Mouse (Mus musculus) kidney, adult 11 months (tissue): ENCODE data around the gene Ptpre.

ENCODE experiments used
- DNase-seq: peaks from one replicate; pipeline ENCODE4 v3.0.0; 2022

The Ptpre gene

DNA sequence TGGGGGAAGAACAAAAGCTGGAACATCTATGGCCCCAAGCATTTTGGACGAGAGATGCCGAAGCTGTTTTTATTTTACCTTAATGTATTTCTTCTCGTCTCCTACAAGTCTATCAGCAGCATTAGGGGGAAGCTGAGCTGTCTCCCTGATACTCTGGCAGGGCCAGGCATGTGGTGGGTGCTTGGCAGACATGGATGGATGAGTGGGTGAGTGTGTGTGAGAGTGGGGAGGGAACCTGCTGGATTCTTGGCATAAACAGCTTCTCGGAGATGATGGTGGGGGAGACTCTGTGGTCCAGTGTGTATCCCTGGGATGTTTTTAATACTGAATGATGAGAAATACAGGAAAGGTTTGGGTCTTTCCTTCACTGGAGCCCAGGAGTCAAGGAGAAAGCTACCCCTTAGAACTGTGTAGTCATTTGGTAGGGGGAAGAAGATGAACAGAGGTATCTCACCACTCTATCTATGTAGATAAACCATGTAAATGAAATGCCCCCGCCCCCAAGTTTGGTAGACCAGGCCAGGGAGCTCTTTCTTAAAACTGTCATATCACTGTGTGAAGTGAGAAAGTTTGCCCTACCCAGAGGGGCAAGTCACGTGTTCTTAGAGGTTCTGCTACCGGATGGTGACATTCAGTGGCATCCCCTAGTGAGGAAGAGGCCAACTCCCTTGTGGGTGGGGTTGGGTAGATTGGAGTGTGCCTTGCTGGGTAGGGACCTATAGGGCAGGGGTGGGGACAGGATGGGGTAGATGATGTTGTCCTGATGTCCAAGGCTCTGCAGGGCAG lies 43.2 kb downstream of the Ptpre start:
- DNase-seq: no peak

- DNase-seq: no peak
These were observed 43.8 kb downstream of the Ptpre start for GRCm38 (mm10) chr7:135581128-135581527.

DNA sequence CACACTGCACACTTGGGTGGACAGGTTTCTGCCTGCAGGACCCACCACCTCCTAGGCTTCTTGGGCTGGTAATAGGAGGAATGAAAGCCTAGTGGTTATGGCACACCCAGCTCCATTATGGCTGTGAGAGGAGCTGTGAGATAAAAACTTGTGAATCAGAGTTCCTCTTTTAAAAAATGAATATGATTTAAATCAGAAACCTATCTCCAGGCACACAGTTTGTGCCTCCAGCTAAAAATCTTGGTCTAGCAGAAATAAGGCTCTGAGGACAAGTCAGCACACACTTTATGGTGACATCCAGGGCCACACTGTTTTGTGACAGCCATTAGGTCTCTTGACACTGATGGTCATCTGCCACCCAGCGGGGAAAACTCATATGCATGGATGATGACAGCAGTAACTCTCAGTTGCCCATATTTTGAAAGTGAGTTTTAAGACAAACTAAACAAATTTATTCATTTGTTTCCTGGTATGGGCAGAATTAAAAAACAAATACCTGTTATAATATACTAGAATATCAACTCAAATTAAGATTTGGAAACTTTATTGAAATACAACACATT lies 47.9 kb downstream of the Ptpre start:
- no peak for DNase-seq

DNA sequence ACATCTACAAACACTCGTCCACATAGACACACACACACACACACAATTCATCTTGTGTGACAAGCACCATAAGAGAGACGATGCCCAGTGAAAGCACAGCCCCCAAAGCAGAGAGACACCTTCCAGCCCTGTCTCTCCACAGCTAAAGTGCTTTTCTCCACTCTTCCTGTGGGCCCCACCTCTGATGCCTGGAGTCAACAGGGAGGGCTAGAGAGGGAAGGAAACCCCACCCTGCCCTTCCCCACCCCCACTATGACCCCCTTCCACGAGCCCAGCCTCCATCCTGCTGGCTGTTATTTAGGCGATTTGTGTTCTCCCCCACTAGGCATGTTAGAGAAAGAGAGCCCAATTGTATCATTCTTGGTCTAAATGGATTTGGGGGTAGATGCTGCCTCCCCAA lies 49.1 kb downstream of the Ptpre start:
- no peak for DNase-seq

- DNase-seq: no peak
These were observed 50.7 kb downstream of the Ptpre start for GRCm38 (mm10) chr7:135587821-135588575.

GRCm38 (mm10) chr7:135588620-135589309 lies 51.5 kb downstream of the Ptpre start:
- DNase-seq: no peak

GRCm38 (mm10) chr7:135591461-135591860 lies 54.2 kb downstream of the Ptpre start:
- no peak for DNase-seq

GRCm38 (mm10) chr7:135593286-135593685 lies 56.0 kb downstream of the Ptpre start:
- no peak for DNase-seq

GRCm38 (mm10) chr7:135593825-135594224 lies 56.5 kb downstream of the Ptpre start:
- DNase-seq: no peak

DNA sequence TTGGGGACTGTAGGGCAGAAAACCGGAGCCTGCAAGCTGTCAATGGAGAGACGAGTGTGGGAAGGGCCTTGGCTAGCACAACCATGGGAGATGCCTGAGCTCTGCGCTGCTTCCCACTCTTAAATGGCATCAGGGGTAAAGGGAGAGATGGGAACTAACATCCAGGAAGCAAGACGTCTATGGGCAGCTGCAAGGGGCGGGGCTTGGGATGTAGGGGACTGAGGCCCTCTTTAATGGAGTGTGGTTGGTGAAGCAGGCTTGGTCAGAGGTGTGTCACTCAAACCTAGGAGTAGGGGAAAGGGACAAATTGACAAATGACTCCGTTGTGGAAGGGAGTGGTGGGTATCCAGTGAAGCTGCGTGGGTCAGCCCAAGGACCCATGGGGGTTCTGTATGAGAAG lies 57.4 kb downstream of the Ptpre start:
- no peak for DNase-seq

DNA sequence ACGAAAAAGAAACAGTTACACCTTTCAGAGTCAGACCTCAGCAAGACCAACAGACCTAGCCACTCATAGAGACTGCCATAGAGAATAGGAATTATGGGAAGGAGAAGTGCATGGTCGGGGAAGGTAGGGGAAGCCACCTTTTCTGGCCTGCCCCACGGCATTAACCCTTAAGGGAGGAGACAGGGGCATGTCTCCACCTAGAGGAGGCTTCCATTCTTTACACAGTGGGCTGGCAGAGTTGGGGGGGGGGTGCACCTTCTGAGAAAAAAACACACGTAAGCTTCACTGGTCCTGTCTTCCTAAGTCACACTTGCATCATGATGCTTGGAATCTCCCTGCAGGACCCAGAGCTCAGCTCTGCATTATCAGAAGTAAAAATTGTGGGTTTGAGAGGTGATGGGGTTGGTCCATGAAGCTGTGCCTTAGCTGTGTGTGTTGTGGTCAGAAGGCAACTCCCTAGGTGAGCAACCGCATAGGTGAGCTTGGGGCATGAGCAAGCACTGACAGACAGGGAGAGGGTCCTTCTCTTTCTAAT lies 58.4 kb downstream of the Ptpre start:
- no peak for DNase-seq

- DNase-seq: no peak
These were observed 59.7 kb downstream of the Ptpre start for GRCm38 (mm10) chr7:135597006-135597405.

GRCm38 (mm10) chr7:135597604-135598289 lies 60.5 kb downstream of the Ptpre start:
- DNase-seq: peak; percentile 25

DNA sequence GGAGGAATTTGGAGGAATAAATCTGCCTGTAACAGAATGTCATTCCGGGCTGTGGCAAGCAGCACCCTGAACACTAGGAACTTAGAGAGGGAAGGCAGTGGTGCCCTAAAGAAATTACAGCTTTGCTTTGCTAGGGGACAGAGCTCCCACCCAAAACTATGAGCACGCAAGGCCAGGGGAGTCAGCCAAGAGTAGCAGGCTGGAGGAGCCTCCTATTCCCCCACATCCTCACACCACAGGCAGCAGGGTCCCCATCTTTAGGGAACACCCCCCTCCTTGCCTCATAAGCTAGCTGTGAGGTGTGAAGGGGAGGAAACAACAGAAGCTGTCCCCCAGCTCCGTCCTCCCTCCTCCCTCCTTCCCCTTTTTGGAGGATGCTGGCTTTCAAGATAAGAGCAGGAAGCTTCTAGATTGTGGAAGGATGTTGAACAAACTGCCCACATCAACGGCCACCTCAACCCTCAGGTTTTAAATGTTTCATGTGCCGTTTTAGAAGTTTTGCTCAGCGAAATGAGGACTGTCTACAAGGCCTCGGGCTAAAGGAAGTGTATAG lies 61.1 kb downstream of the Ptpre start:
- DNase-seq: no peak

DNA sequence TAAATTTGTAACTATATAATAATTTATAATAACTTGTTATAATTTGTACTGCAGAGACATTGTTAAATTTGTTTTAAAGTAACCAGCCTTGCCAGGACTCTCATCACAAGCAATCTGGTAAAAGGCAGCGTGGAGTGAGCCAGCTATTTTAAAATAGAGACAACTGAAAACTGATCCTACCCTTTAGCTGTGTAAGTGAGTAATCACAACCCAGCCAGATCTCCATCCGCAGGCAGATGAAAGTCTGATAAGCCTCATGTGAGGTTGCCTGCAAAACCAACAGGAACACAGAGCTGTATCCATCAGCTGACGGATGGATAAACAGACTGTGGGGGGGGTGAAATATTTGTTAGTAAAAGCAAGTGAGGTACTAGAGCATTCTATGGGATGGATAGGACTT lies 62.8 kb downstream of the Ptpre start:
- DNase-seq: no peak

DNA sequence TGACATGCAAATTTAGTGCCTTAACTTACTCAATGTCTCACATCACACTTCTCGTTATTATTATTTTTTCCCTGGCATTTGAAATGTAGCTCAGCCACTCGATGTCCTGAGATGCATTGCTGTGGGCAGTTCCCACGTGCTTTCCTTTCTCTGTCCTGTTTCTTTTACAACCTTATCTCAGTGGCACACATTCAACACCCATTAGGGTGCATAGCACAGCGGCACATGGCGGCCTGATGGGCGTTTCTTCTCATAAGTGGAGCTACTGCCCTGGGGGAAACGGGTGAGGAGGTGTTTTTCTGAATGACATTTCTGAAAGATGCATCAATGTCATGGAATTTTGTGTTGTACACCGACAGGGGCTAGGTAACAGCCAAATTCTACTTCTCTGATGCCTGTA lies 64.3 kb downstream of the Ptpre start:
- no peak for DNase-seq

DNA sequence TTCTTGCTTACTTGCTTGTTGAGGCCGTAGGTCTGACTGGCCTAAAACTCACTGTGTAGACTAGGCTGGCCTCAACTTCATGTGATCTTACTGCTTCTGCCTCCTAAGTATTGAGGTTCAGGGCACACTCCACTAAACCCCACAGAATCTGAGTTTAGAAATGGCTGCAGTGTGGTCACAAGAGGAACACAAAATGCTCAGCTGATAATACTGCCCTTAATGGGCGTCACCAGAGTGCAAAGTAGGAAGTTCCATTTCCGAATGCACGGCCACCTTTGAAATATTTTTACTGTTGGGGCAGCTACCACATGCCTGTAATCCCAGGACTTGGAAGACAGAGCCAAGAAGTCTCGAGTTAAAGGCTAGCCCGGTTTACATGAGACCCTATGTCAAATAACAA lies 65.0 kb downstream of the Ptpre start:
- no peak for DNase-seq

DNA sequence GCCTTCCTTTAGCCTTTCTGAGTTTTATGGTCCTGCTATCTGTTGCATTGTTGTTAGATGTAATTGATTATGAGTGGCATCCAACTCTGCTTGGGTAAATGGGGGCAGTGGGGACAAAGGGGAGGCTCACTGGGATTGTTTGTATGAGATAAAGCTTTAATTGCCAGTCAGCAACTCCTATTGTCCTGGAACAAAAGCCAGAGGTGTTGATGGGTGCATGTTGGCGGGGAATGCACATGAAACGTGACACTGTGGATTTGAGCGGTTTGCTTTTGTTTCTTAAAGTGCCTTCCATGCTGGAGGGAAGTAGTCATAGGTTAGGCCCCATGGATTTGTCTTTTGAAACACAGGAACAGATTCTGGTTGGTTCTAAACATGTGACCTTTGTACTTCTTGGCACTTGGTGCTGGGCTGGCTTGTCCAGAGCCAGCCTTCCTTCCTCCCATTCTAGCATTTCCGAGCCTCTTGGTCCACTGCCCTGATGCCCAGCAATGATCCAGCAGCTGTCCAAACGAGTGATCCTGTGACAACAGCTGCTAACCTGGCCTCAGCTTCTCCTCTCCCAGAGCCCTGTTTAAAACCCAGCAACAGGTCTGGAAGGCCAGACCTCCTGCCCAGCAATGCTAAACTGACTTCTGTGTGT lies 65.7 kb downstream of the Ptpre start:
- peak; percentile 66 for DNase-seq

DNA sequence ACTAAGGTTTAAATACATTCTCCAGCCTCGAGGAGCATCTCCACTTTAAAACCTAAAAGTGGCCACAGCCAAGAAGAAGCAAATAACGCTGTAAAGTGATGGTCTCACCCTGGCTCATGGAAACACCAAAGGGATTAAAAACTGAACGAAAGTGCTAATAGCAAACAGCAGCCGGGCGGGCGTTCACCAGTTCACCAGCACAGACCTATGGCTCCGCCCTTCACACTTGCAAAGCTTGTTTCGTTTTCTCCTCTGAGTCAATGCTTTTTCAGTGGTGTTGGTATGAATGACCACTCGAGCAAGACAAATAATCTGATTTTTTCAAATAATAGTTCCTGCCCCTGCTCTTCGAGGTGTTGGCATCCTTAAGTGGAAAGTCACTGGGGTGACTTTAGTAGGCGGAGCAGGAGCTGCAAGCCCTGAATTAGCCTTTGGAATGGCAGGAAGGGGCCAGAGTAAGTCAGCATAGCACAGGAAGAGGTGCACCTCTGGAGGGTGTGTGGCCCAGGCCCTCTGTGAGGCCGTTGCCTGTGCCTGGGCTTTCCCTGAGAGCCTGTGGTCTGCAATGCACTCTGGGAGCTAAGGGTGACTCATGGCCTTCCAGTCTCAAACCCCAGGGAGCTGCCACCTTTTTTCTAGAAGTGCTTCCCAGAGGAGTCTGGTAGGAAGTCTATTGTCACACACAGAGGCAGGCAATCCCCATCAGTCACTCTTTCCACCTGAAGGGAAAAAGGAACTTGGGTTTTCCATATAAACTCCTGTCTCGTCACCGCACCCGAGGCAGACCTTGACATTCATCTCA lies 67.9 kb downstream of the Ptpre start:
- DNase-seq: peak; percentile 8

DNA sequence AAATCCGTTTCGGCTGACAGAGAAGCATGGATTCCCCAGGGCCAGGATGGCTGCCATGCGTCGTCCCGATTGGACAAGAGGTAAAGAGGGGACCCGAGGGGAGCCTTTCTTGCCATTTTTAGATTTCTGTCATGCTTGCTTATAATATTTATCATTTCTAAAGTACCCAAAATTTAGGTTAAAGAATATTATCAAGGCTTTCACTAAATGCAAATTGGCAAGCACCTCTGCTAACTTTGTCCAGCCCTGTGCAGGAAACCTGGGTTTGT lies 68.5 kb downstream of the Ptpre start:
- no peak for DNase-seq

DNA sequence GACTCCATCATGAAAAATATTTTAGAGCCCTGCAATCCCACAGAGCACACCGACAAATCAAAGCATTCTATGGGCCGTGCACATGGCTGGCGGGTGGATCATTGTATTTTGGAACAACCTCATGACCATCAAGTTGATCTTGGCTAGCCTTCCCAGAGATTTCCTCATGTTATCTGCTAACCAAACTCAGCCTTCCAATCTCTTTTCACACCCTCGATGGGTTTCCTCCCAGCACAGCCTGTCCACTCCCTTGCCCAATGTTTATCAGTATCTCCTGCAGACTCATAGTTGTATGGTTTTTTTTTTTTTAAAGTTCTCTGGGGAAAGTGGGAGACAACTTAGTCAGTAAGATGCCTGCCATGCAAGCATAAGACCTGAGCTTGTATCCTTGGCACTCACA lies 70.9 kb downstream of the Ptpre start:
- no peak for DNase-seq
